Mouse (Mus musculus) embryonic facial prominence, embryonic 11.5 days (tissue): ENCODE data around the gene Tmem132e. TPM values are rescaled to one million over a fixed set of nuclear protein-coding genes. Genes with fewer than 3 reads are reported as not detected.
A peak's percentile ranks its signal among the peaks of the same experiment; 100 is the strongest.

Experiments used
- ATAC-seq: fragments of 200-750 bp; cut with Nextera tagmentation; replicated peaks from 2 replicates; pipeline ENCODE4 v1.8.0; 2017; ENCODE audit warnings: low read depth; ENCODE audit not compliant: insufficient number of reproducible peaks, low FRiP score, low TSS enrichment
- DNase-seq: peaks from one replicate; pipeline ENCODE4 v3.0.0-alpha.2; 2015; ENCODE audit warnings: low spot score
- H3K27ac ChIP-seq: fragments of 300-500 bp; sonication (generic); replicated peaks from 2 replicates; pipeline ENCODE4 v1.5.1; 2014; ENCODE audit warnings: mild to moderate bottlenecking, low read depth, low read length, control low read depth
- H3K27me3 ChIP-seq: fragments of 300-500 bp; sonication (generic); 2 replicates; pipeline ENCODE4 v1.6.1; 2014; ENCODE audit warnings: mild to moderate bottlenecking, low read length, moderate library complexity, mixed read lengths; ENCODE audit not compliant: control insufficient read depth, insufficient read depth
- H3K36me3 ChIP-seq: fragments of 300-500 bp; sonication (generic); replicated peaks from 2 replicates; pipeline ENCODE4 v1.6.1; 2014; ENCODE audit warnings: low read depth, mild to moderate bottlenecking, low read length, moderate library complexity, mixed read lengths; ENCODE audit not compliant: control insufficient read depth, insufficient read depth
- H3K4me1 ChIP-seq: fragments of 300-500 bp; sonication (generic); 2 replicates; pipeline ENCODE4 v1.6.1; 2014; ENCODE audit warnings: low read length, mixed read lengths; ENCODE audit not compliant: control insufficient read depth, insufficient read depth
- H3K4me2 ChIP-seq: fragments of 300-500 bp; sonication (generic); 2 replicates; pipeline ENCODE4 v1.6.1; 2014; ENCODE audit warnings: low read depth, mild to moderate bottlenecking, control low read depth, low read length, moderate library complexity
- H3K4me3 ChIP-seq: fragments of 300-500 bp; sonication (generic); 2 replicates; pipeline ENCODE4 v1.5.1; 2014; ENCODE audit warnings: low read depth, low read length, control low read depth
- H3K9ac ChIP-seq: fragments of 300-500 bp; sonication (generic); replicated peaks from 2 replicates; pipeline ENCODE4 v1.6.1; 2014; ENCODE audit warnings: mild to moderate bottlenecking, control low read depth, low read length
- H3K9me3 ChIP-seq: fragments of 300-500 bp; sonication (generic); replicated peaks from 2 replicates; pipeline ENCODE4 v1.6.1; 2016; ENCODE audit warnings: mild to moderate bottlenecking, low read length, inconsistent platforms, mixed read lengths; ENCODE audit not compliant: control insufficient read depth
- WGBS: fragments of 180-500 bp; shearing (Covaris S2); extraction: QIAGEN DNeasy Blood & Tissue Kit; methylation state at CpG from one replicate; pipeline ENCODE4 v1.1.7; 2014; 5-methylcytosine and 5-hydroxymethylcytosine counted together
- polyA plus RNA-seq: library from polyadenylated mRNA; unstranded; fragments of >200 nt; fragmentation: Nextera tagmentation; extraction: Ambion mirVana; gene quantifications from 2 replicates; pipeline ENCODE4 v1.2.1, GENCODE M21; 2014

The Tmem132e gene
- polyA plus RNA-seq, 1 experiment from 2014 or later: 0.97 TPM

- no peaks in the 10 kb centered on the region for H3K36me3 ChIP-seq
- H3K9me3 ChIP-seq: no peaks in the 10 kb centered on the region
- no peak overlapping the region for H3K4me2 ChIP-seq
- no peak overlapping the region for H3K9ac ChIP-seq
- H3K27ac ChIP-seq: no peak overlapping the region
- H3K4me1 ChIP-seq: no peaks in the 10 kb centered on the region
- no peaks in the 10 kb centered on the region for H3K27me3 ChIP-seq
- DNase-seq: no peak
- no peak for ATAC-seq
- H3K4me3 ChIP-seq: no peak overlapping the region
- 67% methylated on average over 1 of the region's 1 CpGs for WGBS
These were observed 23.8 kb downstream of the Tmem132e start for GRCm38 (mm10) chr11:82412496-82412895.

GRCm38 (mm10) chr11:82418337-82419041, 29.8 kb downstream of the Tmem132e start:
- no peak overlapping the region for H3K4me3 ChIP-seq
- H3K4me1 ChIP-seq: no peaks in the 10 kb centered on the region
- DNase-seq (no peak), ATAC-seq (no peak)
- no peak overlapping the region for H3K9ac ChIP-seq
- H3K27ac ChIP-seq: no peak overlapping the region
- 27% methylated on average over 8 of the region's 9 CpGs for WGBS
- H3K27me3 ChIP-seq: no peaks in the 10 kb centered on the region
- no peaks in the 10 kb centered on the region for H3K36me3 ChIP-seq
- no peak overlapping the region for H3K4me2 ChIP-seq
- H3K9me3 ChIP-seq: no peaks in the 10 kb centered on the region

- H3K36me3 ChIP-seq: no peaks in the 10 kb centered on the region
- ATAC-seq: no peak
- H3K4me1 ChIP-seq: no peaks in the 10 kb centered on the region
- 36% methylated on average over 5 of the region's 5 CpGs for WGBS
- H3K9ac ChIP-seq: no peak overlapping the region
- H3K4me3 ChIP-seq: no peak overlapping the region
- no peaks in the 10 kb centered on the region for H3K9me3 ChIP-seq
- peak; percentile 51 for DNase-seq
- no peaks in the 10 kb centered on the region for H3K27me3 ChIP-seq
- no peak overlapping the region for H3K4me2 ChIP-seq
- no peak overlapping the region for H3K27ac ChIP-seq
These were observed 33.2 kb downstream of the Tmem132e start for GRCm38 (mm10) chr11:82421909-82422308.

- Histone ChIP-seq H3K4me1 (no peaks in the 10 kb centered on the region), H3K27me3 (no peaks in the 10 kb centered on the region)
These were observed 34.8 kb downstream of the Tmem132e start for GRCm38 (mm10) chr11:82423521-82423920.

GRCm38 (mm10) chr11:82428801-82429200, 40.1 kb downstream of the Tmem132e start:
- 65% methylated on average over 4 of the region's 4 CpGs for WGBS
- H3K4me3 ChIP-seq: no peak overlapping the region
- DNase-seq (no peak), ATAC-seq (no peak)
- H3K36me3 ChIP-seq: no peaks in the 10 kb centered on the region
- H3K27me3 ChIP-seq: peaks cover 10% of the 10 kb centered on the region
- no peaks in the 10 kb centered on the region for H3K9me3 ChIP-seq
- no peaks in the 10 kb centered on the region for H3K4me1 ChIP-seq
- H3K9ac ChIP-seq: no peak overlapping the region
- no peak overlapping the region for H3K27ac ChIP-seq
- no peak overlapping the region for H3K4me2 ChIP-seq

More at GRCm38 (mm10) chr11:82423521-82423920, 34.8 kb downstream of the Tmem132e start:
- Histone ChIP-seq H3K9ac (no peak overlapping the region), H3K27ac (no peak overlapping the region), H3K9me3 (no peaks in the 10 kb centered on the region), H3K4me3 (no peak overlapping the region), H3K36me3 (no peaks in the 10 kb centered on the region), H3K4me2 (no peak overlapping the region)
- no peak for DNase-seq
- WGBS: 11% methylated on average over 4 of the region's 4 CpGs
- ATAC-seq: no peak

- WGBS: 1% methylated on average over 62 of the region's 62 CpGs
- Histone ChIP-seq H3K27me3 (peaks cover 34% of the 10 kb centered on the region), H3K27ac (no peak overlapping the region)
These were observed 45.6 kb downstream of the Tmem132e start for GRCm38 (mm10) chr11:82434091-82434831.

GRCm38 (mm10) chr11:82434832-82435182, 46.1 kb downstream of the Tmem132e start:
- Histone ChIP-seq H3K27ac (no peak overlapping the region), H3K36me3 (no peaks in the 10 kb centered on the region), H3K9me3 (no peaks in the 10 kb centered on the region), H3K27me3 (peaks cover 34% of the 10 kb centered on the region), H3K4me3 (peak overlapping the region; percentile 32), H3K4me2 (peak overlapping the region; percentile 66), H3K4me1 (0 out of 2 replicates have a peak, but pooled peaks cover 3% of the 10 kb centered on the region), H3K9ac (no peak overlapping the region)
- DNase-seq (no peak), ATAC-seq (no peak)
- WGBS: 5% methylated on average over 26 of the region's 36 CpGs

More at GRCm38 (mm10) chr11:82434091-82434831, 45.6 kb downstream of the Tmem132e start:
- 0 out of 2 replicates have a peak, but pooled peaks cover 3% of the 10 kb centered on the region for H3K4me1 ChIP-seq
- H3K9me3 ChIP-seq: no peaks in the 10 kb centered on the region
- H3K4me2 ChIP-seq: peak overlapping the region; percentile 66
- H3K36me3 ChIP-seq: no peaks in the 10 kb centered on the region
- DNase-seq: no peak
- H3K9ac ChIP-seq: no peak overlapping the region
- ATAC-seq: no peak; the same call in 1 of the 2 replicates
- H3K4me3 ChIP-seq: peak overlapping the region; percentile 32

- Histone ChIP-seq H3K9me3 (no peaks in the 10 kb centered on the region), H3K4me1 (no peaks in the 10 kb centered on the region), H3K27me3 (no peaks in the 10 kb centered on the region), H3K4me2 (no peak overlapping the region), H3K9ac (no peak overlapping the region), H3K4me3 (no peak overlapping the region), H3K36me3 (no peaks in the 10 kb centered on the region), H3K27ac (no peak overlapping the region)
- ATAC-seq: no peak
- no peak for DNase-seq
- WGBS: 63% methylated on average over 9 of the region's 9 CpGs
These were observed 59.8 kb downstream of the Tmem132e start for GRCm38 (mm10) chr11:82448485-82448884.
